Mouse (Mus musculus): ENCODE results near the gene Hook2. TPM values are rescaled to one million over a fixed set of nuclear protein-coding genes. Genes with fewer than 3 reads are reported as not detected.

The Hook2 gene
- polyA plus RNA-seq (2012; rRNA removed; ENCODE audit: low replicate concordance): 46.1 and 61.0 TPM in 2 replicates

GRCm38 (mm10) chr8:84990349-84990748 lies at the start of gene Hook2:
Hook2 (plus strand) TSS chr8:84990603.

GRCm38 (mm10) chr8:84946528-84947240 lies 43.7 kb upstream of the Hook2 start, which contains the start of gene Rtbdn:
Rtbdn (plus strand) TSS chr8:84946991.

GRCm38 (mm10) chr8:84969241-84970134 lies 20.9 kb upstream of the Hook2 start, which contains the start of the genes Gm49661, Prdx2 and Rnaseh2a:
Gm49661 (minus strand) TSS chr8:84969433.
Prdx2 (plus strand) TSS chr8:84969587.
Rnaseh2a (minus strand) TSS chr8:84969767.

GRCm38 (mm10) chr8:84978248-84978940 lies 12.0 kb upstream of the Hook2 start, which contains the start of gene Junb:
Junb (minus strand) TSS chr8:84978718.

GRCm38 (mm10) chr8:85014431-85014830 lies 24.0 kb downstream of the Hook2 start, which contains the start of gene Best2:
Best2 (minus strand) TSS chr8:85014531.

GRCm38 (mm10) chr8:85025098-85025932 lies 34.9 kb downstream of the Hook2 start, which contains the start of gene Asna1:
Asna1 (minus strand) TSS chr8:85025281.

GRCm38 (mm10) chr8:85026670-85027515 lies 36.5 kb downstream of the Hook2 start, which contains the start of gene Trir:
Trir (plus strand) TSS chr8:85026823.

GRCm38 (mm10) chr8:85036718-85037365 lies 46.4 kb downstream of the Hook2 start, which contains the start of gene Tnpo2:
Tnpo2 (plus strand) TSS chr8:85036915.

Other genes starting within 250 kb of the Hook2 start
- gene Nfix, start 190.3 kb upstream of the Hook2 start, polyA plus RNA-seq (2012; rRNA removed; ENCODE audit: low replicate concordance): 21.9 and 35.0 TPM in 2 replicates
- gene Dand5, start 167.8 kb upstream of the Hook2 start, polyA plus RNA-seq (2012; rRNA removed; ENCODE audit: low replicate concordance): 2.0 and 2.1 TPM in 2 replicates
- gene Gadd45gip1, start 159.1 kb upstream of the Hook2 start, polyA plus RNA-seq (2012; rRNA removed; ENCODE audit: low replicate concordance): 45.9 and 171 TPM in 2 replicates
- gene Rad23a, start 149.9 kb upstream of the Hook2 start, polyA plus RNA-seq (2012; rRNA removed; ENCODE audit: low replicate concordance): 56.0 and 74.1 TPM in 2 replicates
- 101 and 112 TPM in 2 replicates for gene Calr, start 143.7 kb upstream of the Hook2 start, polyA plus RNA-seq (2012; rRNA removed; ENCODE audit: low replicate concordance)
- gene Farsa, start 133.6 kb upstream of the Hook2 start, polyA plus RNA-seq (2012; rRNA removed; ENCODE audit: low replicate concordance): 28.8 and 32.6 TPM in 2 replicates
- 0.37 and 0.95 TPM in 2 replicates for gene Syce2, start 118.5 kb upstream of the Hook2 start, polyA plus RNA-seq (2012; rRNA removed; ENCODE audit: low replicate concordance)
- gene Gcdh, start 96.7 kb upstream of the Hook2 start, polyA plus RNA-seq (2012; rRNA removed; ENCODE audit: low replicate concordance): 105 and 276 TPM in 2 replicates
- gene Klf1, start 88.7 kb upstream of the Hook2 start, polyA plus RNA-seq (2012; rRNA removed; ENCODE audit: low replicate concordance): 0.46 and 0.56 TPM in 2 replicates
- 4.7 and 4.8 TPM in 2 replicates for gene Dnase2a, start 82.0 kb upstream of the Hook2 start, polyA plus RNA-seq (2012; rRNA removed; ENCODE audit: low replicate concordance)
- gene Mast1, start 53.2 kb upstream of the Hook2 start, polyA plus RNA-seq (2012; rRNA removed; ENCODE audit: low replicate concordance): 0.50 and 0.84 TPM in 2 replicates
- 0.12 and 0.13 TPM in 2 replicates for gene Rtbdn, start 43.6 kb upstream of the Hook2 start, polyA plus RNA-seq (2012; rRNA removed; ENCODE audit: low replicate concordance)
- 0.79 TPM in 1 of 2 replicates, not detected in the other for gene Gm49661, start 21.2 kb upstream of the Hook2 start, polyA plus RNA-seq (2012; rRNA removed; ENCODE audit: low replicate concordance)
- gene Prdx2, start 21.0 kb upstream of the Hook2 start, polyA plus RNA-seq (2012; rRNA removed; ENCODE audit: low replicate concordance): 72.5 and 105 TPM in 2 replicates
- gene Rnaseh2a, start 20.8 kb upstream of the Hook2 start, polyA plus RNA-seq (2012; rRNA removed; ENCODE audit: low replicate concordance): 22.7 and 28.7 TPM in 2 replicates
- 133 and 294 TPM in 2 replicates for gene Junb, start 11.9 kb upstream of the Hook2 start, polyA plus RNA-seq (2012; rRNA removed; ENCODE audit: low replicate concordance)
- gene Best2, start 23.9 kb downstream of the Hook2 start, polyA plus RNA-seq (2012; rRNA removed; ENCODE audit: low replicate concordance): not detected in 2 replicates
- 72.4 and 89.7 TPM in 2 replicates for gene Asna1, start 34.7 kb downstream of the Hook2 start, polyA plus RNA-seq (2012; rRNA removed; ENCODE audit: low replicate concordance)
- gene Trir, start 36.2 kb downstream of the Hook2 start, polyA plus RNA-seq (2012; rRNA removed; ENCODE audit: low replicate concordance): 54.2 and 119 TPM in 2 replicates
- gene Tnpo2, start 46.3 kb downstream of the Hook2 start, polyA plus RNA-seq (2012; rRNA removed; ENCODE audit: low replicate concordance): 17.4 and 29.4 TPM in 2 replicates
- 69.0 and 116 TPM in 2 replicates for gene Fbxw9, start 69.5 kb downstream of the Hook2 start, polyA plus RNA-seq (2012; rRNA removed; ENCODE audit: low replicate concordance)
- gene Gm5741, start 77.4 kb downstream of the Hook2 start, polyA plus RNA-seq (2012; rRNA removed; ENCODE audit: low replicate concordance): 1.2 TPM in 1 of 2 replicates, not detected in the other
- 46.2 and 54.2 TPM in 2 replicates for gene Dhps, start 81.2 kb downstream of the Hook2 start, polyA plus RNA-seq (2012; rRNA removed; ENCODE audit: low replicate concordance)
- 74.0 and 95.6 TPM in 2 replicates for gene Wdr83os, start 90.1 kb downstream of the Hook2 start, polyA plus RNA-seq (2012; rRNA removed; ENCODE audit: low replicate concordance)
- gene Wdr83, start 90.7 kb downstream of the Hook2 start, polyA plus RNA-seq (2012; rRNA removed; ENCODE audit: low replicate concordance): 18.6 and 23.1 TPM in 2 replicates
- gene Man2b1, start 92.7 kb downstream of the Hook2 start, polyA plus RNA-seq (2012; rRNA removed; ENCODE audit: low replicate concordance): 31.4 and 36.6 TPM in 2 replicates
- 0.13 and 0.21 TPM in 2 replicates for gene Zfp791, start 132.5 kb downstream of the Hook2 start, polyA plus RNA-seq (2012; rRNA removed; ENCODE audit: low replicate concordance)
- gene Cks1brt, start 161.3 kb downstream of the Hook2 start, polyA plus RNA-seq (2012; rRNA removed; ENCODE audit: low replicate concordance): not detected in 2 replicates
- gene Olfr371, start 235.4 kb downstream of the Hook2 start, polyA plus RNA-seq (2012; rRNA removed; ENCODE audit: low replicate concordance): not detected in 2 replicates

All from duodenum, adult 2 months (tissue).